Mouse (Mus musculus) cerebellum, postnatal 10 days (tissue): ENCODE data around the gene Tspan12.
A peak's percentile ranks its signal among the peaks of the same experiment; 100 is the strongest.
"Not testable (repeated sequence)": the region's sequence is repeated elsewhere in the genome, so short reads cannot be mapped to it uniquely, and the experiment has no call there.

Source experiments
- DNase-seq, 2 experiments: peaks; one replicate each; pipeline ENCODE4 v3.0.0; 2021; ENCODE audit warnings: mixed read lengths in 2 of 2

The Tspan12 gene

GRCm38 (mm10) chr6:21823694-21824093 lies 28.6 kb downstream of the Tspan12 start:
- no peak for DNase-seq

DNA sequence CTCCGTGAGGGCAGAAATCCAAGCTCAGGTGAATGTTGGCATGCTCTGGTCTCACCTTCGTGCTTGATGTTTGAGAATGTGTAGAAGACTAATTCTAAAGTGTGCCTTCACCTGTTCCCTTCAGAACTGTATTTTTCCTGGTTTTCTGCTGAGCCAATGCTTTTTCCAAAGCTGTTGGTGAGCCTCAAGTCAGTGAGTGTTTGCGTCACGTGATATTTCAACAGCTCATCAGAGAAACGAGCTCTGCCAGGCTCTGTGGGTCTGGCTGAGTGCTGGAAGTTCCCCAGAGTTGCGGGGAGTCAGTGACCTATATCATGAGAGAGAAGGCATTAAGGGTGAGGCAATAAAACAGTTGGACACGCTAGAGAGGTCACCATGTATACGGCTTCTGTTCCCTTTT lies 29.0 kb downstream of the Tspan12 start:
- peak in 1 of 2 experiments; percentile 15 for DNase-seq

GRCm38 (mm10) chr6:21822721-21823134 lies 29.6 kb downstream of the Tspan12 start:
- no peak for DNase-seq

DNA sequence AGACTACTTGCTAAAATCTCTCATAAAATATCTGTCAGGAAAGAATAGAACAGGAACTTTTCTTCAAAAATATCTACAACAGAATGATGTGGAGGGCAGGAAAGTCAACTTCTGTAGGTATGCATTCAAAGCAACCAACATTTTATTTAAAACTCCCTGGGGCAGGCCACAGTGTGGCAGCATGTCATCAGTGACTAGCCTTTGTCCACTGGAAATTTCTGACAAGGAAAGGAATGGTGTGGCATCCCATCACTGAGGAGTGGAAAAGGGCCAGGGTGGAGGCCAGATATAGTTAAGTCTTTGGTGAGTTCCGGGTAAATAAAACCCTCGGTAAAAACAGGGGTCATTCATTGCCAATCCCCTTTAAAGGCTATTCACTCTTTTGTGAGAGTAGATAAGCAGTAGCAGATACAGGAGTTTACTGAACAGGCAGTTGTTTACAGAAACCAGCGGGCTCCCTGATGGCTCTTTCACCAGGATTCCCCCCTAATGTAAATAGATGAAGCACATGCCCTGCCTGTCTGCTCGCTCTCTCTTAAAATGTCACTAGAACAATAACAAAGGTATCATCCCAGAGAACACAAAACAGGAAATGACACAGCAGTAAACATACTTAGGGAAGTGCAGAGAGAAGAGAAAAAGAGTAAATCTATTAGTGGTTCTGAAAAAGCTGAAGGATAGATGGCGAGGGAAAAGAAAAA lies 34.1 kb downstream of the Tspan12 start:
- DNase-seq = no peak

DNA sequence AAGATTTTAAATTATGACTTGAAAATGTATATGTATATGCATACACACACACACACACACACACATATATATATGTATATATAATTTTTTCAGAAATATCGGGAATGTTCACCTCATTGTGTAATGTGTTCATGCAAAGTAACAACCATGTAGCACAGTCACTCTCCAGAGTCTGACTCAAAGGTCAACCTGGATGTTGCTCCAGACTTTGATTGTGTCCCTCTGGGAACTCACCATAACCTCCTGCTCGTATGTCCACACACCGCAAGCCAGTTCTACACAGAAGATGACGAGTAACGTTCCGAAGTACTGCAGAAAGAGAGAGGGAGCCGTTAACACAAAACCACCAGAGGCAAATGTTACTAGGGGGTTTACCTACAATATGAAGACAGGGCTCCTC lies 46.3 kb downstream of the Tspan12 start:
- no peak for DNase-seq

DNA sequence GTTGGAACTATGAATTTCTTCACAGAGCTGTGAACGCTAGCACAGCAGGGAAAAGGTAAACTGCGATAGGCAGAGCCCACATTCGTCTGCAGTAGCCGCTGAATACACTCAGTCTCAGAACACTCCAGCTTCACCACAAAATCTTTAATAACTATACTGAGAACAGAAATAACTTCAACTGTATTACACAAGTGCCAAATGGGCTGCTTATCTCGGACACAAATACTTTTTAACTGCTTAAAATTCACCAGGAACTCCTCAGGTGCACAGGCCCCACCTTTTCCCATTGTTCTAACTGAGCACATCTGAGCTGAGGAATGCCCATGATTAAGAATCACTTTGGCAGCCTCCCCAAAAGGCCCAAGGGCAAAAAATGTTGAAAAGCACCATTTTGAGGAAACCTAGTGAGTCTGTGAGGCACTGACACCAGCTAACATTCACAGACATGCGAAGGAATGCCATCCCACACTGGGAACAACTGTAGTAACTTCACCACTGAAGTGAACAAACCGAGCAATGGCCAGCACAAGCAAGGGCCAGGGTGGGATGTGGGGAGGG lies 47.2 kb downstream of the Tspan12 start:
- no peak for DNase-seq

GRCm38 (mm10) chr6:21803483-21804340 lies 48.6 kb downstream of the Tspan12 start:
- DNase-seq = peak in 1 of 2 experiments; percentile 34

DNA sequence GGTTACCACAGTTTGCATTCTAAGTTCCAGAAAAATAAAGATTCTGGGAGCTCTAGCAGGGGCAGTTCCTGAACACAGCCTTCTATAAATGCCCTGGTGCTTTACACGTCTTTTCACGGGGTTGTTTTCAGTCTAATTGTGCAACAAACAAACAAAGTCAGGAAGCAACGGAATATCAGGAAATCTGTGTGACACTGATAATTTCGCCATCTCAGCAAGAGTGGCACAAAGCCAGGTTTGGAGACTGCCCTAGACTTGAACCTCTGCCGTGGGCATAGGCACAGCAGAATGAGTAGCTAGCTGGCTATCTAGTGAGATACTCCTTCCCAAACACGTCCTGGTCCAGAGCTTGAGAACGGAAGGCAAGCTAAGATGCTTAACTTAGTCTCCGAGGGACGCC lies 53.7 kb downstream of the Tspan12 start:
- DNase-seq = no peak

GRCm38 (mm10) chr6:21797087-21797486 lies 55.2 kb downstream of the Tspan12 start:
- no peak for DNase-seq

DNA sequence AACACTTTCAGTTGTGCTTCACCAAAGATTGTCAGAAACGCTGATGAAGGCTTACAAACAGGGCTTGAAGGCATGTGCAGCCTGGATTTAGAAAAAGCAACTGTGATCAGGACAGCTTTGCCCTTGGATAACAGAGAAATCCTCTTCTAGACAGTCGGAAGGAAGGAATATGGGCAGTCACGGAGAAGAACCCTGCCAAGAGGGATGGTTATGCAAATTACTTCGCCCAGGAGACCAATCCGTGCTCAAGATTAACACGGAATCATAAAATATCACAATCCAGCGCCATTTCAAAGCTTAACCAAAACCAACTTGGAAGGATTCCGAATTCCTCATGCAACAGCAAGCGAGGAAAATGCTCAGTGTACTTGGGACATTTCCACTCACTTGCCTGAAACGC lies 55.9 kb downstream of the Tspan12 start:
- DNase-seq = peak in 1 of 2 experiments; percentile 12

DNA sequence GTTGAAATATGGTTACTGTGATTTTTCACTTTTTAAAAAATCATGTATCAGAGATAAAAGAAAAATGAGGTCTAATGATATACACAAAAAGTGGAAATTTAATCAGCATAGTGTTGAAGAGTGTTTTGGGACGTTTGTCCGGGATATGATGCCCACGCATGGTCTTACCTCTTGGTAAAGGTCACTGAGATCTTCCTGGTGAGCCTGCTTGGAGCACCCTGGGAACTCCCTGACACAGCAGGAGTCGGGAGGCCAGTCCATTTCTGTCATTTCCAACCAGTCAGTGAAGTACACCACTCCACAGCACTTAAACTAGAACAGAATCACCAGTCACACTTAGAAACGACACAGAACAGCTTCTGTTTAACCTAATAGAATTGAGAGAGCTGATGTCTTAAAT lies 56.9 kb downstream of the Tspan12 start:
- peak; percentile 5 to 9 for DNase-seq

DNA sequence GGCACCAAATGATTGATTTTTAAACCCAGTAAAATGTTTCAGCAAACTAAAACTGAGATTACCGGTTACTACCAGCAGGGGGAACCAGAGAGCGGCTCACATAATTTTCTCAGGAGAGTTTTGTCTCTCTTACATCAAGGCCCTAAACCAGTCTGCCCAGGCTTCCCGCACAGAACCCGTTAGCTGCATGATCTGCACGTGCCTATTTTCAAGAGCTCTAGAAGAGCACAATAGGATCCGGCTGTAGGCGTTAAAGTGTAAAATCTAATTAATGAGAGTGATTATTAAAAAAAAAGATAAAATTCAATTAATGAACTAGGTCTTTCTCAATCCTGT lies 57.3 kb downstream of the Tspan12 start:
- peak; percentile 75 to 80 for DNase-seq

DNA sequence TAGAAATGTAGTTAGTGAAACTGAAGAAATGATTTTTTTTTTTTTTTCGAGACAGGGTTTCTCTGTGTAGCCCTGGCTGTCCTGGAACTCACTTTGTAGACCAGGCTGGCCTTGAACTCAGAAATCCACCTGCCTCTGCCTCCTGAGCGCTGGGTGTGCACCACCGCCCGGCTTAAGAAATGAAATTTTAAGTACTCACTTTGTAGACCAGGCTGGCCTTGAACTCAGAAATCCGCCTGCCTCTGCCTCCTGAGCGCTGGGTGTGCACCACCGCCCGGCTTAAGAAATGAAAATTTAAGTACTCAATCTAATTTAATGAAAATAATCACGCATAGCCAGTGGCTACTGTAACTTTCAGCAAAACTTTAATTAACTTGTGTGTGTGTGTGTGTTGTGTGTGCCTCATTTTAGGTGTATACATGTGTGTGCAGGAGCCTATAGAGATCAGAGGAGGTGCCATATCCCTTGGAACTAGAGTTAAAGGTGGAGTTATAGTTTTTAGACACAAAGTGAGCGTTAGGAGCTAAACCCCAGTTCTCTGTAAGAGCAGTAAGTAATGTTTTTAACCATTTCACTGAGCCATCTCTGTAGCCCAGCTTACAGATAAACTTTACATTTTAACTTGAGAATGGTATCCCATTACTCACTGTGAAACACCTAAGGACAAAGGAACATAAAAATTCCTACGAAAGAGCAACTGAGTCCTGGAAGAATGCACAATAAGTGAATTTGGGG lies 57.8 kb downstream of the Tspan12 start:
- DNase-seq = no peak

- DNase-seq = no peak
Measured at GRCm38 (mm10) chr6:21791307-21791706, 61.0 kb downstream of the Tspan12 start.

DNA sequence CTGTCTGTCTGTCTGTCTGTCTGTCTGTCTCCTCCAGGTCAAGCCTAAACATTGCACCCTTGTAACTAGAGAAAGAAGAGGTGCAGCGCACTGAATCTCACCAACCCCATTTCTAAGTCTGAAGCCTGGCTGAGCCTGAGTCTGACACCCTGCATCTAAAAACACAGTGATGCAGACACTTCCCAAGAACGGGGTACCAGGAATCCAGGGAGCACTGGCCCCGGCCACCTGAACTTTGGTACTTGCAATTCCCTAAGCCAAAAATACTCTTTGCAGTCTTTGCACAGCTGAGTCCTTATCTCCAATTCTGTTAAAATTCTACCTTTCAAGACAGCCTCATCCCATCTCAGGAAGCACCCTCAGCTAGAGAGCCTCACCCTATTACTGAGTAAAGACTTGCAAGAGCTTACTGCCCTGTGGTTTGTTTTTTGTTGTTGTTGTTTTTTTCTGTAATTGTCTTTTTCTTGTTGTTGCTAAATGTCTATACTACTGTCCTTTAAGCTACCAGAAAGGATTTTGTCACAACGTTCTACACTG lies 61.7 kb downstream of the Tspan12 start:
- no peak for DNase-seq

GRCm38 (mm10) chr6:21790036-21790435 lies 62.3 kb downstream of the Tspan12 start:
- no peak for DNase-seq

- DNase-seq = not testable (repeated sequence)
Measured at GRCm38 (mm10) chr6:21789582-21789981, 62.7 kb downstream of the Tspan12 start.

- no peak for DNase-seq
Measured at GRCm38 (mm10) chr6:21787757-21788156, 64.6 kb downstream of the Tspan12 start.

GRCm38 (mm10) chr6:21787274-21787673 lies 65.0 kb downstream of the Tspan12 start:
- DNase-seq = no peak

GRCm38 (mm10) chr6:21774213-21774916 lies 78.0 kb downstream of the Tspan12 start:
- no peak for DNase-seq

- no peak for DNase-seq
Measured at GRCm38 (mm10) chr6:21769447-21769809, 82.9 kb downstream of the Tspan12 start.

GRCm38 (mm10) chr6:21768745-21769446 lies 83.4 kb downstream of the Tspan12 start:
- DNase-seq = no peak
